Mouse (Mus musculus) lung, adult 2 months (tissue): ENCODE measurements around the gene Fam120c.

ENCODE experiments used
- CTCF ChIP-seq: fragments of 200-500 bp; IDR thresholded peaks from 2 replicates; pipeline ENCODE4 v1.5.1; 2011; ENCODE audit warnings: mild to moderate bottlenecking, low read length, control low read depth; ENCODE audit not compliant: insufficient read depth
- POLR2A ChIP-seq: fragments of 200-500 bp; IDR thresholded peaks from 2 replicates; pipeline ENCODE4 v1.6.1; 2011; ENCODE audit warnings: low read depth, mild to moderate bottlenecking, control low read depth, low read length, borderline replicate concordance; ENCODE audit errors: extremely low read depth

- no peak for TF ChIP-seq CTCF
- TF ChIP-seq POLR2A, result no peak
Observed at GRCm38 (mm10) chrX:151345333-151346125, 1.6 kb downstream of the Fam120c start.
